Mouse (Mus musculus) C2C12 (cell line): ENCODE results near the gene Ptma.

Source experiments
- CTCF ChIP-seq: IDR thresholded peaks from one replicate; pipeline ENCODE4 v1.5.1; 2011; ENCODE audit not compliant: control insufficient read depth, insufficient read depth, insufficient read length
- MAX ChIP-seq: IDR thresholded peaks from one replicate; pipeline ENCODE4 v1.6.1; 2011; ENCODE audit warnings: mild to moderate bottlenecking, control low read depth
- MYOG ChIP-seq: IDR thresholded peaks from one replicate; pipeline ENCODE4 v1.6.1; 2011; ENCODE audit not compliant: control insufficient read depth, insufficient read length; ENCODE audit errors: extremely low read depth
- USF1 ChIP-seq: IDR thresholded peaks from one replicate; pipeline ENCODE4 v1.6.1; 2011; ENCODE audit warnings: low read depth, mild to moderate bottlenecking, control low read depth, moderate library complexity

DNA sequence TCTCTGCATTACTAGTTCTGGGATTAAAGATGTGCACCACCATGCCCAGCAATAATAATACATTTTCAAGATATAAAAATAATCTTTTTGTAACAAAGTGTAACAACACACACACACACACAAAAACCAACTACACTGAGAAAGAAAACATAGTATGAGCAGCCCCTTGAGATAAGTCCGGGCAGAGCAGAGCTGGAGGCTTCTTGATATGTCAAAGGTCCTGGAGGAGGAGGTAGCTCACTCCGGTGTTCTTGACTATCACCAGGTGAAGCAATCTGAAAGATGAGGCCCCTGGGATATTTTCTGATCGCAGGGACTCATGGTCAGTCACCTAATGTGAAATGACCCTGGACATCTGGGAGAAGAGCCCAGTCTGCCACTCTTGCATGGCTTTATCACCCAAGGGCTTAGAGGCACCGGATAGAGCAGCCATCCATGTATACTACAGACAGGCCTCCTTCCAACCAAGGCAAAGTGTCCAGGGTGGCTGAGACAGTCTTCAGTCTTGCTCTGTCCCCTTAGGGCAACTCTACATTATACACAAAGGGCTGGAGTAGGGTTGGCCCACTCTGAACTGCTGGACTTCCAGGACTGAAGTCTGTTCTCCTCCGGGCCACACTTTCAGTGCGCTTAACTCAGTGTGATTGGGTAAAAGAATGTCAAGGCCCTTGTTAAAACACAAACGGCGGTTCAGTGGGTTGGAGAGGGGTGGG, 45.6 kb upstream of the Ptma start:
- TF ChIP-seq CTCF, result no peak
- no peak for TF ChIP-seq USF1
- TF ChIP-seq MAX, result no peak
- no peak for TF ChIP-seq MYOG
